Mouse (Mus musculus): ENCODE data around the gene Hipk3.

- TF ChIP-seq CHD2 (IDR thresholded peaks at IDR 0.05; ENCODE audit: low read depth, low read length) (no peak), MAFK (IDR thresholded peaks at IDR 0.05; ENCODE audit: insufficient read depth, low read depth, low read length) (no peak), HCFC1 (IDR thresholded peaks at IDR 0.05; ENCODE audit: borderline replicate concordance, insufficient read depth, low read length) (no peak), ZNF384 (IDR thresholded peaks at IDR 0.05; ENCODE audit: low read depth, low read length) (no peak)
Measured at GRCm38 (mm10) chr2:104407913-104408312, 86.3 kb downstream of the Hipk3 start.

Data from ES-E14 (cell line).